Mouse (Mus musculus) neural tube, embryonic 14.5 days (tissue): ENCODE data around the gene Etfa. TPM values are rescaled to one million over a fixed set of nuclear protein-coding genes. Genes with fewer than 3 reads are reported as not detected.
A peak's percentile ranks its signal among the peaks of the same experiment; 100 is the strongest.

ENCODE experiments used
- ATAC-seq: fragments of 200-750 bp; cut with Nextera tagmentation; 2 replicates; pipeline ENCODE4 v1.8.0; 2017; ENCODE audit warnings: low read depth, mild to moderate bottlenecking, moderate TSS enrichment, moderate library complexity
- H3K27ac ChIP-seq: fragments of 300-500 bp; sonication (generic); 2 replicates; pipeline ENCODE4 v1.5.1; 2014; ENCODE audit warnings: low read depth, mild to moderate bottlenecking, control low read depth, low read length, moderate library complexity, mixed read lengths
- H3K27me3 ChIP-seq: fragments of 300-500 bp; sonication (generic); 2 replicates; pipeline ENCODE4 v1.6.1; 2014; ENCODE audit warnings: low read length; ENCODE audit not compliant: control insufficient read depth, insufficient read depth
- H3K36me3 ChIP-seq: fragments of 300-500 bp; sonication (generic); 2 replicates; pipeline ENCODE4 v1.6.1; 2014; ENCODE audit warnings: low read length, mixed read lengths; ENCODE audit not compliant: control insufficient read depth, insufficient read depth
- H3K4me1 ChIP-seq: fragments of 300-500 bp; sonication (generic); 2 replicates; pipeline ENCODE4 v1.6.1; 2014; ENCODE audit warnings: low read length; ENCODE audit not compliant: control insufficient read depth, insufficient read depth
- H3K4me2 ChIP-seq: fragments of 300-500 bp; sonication (generic); 2 replicates; pipeline ENCODE4 v1.6.1; 2014; ENCODE audit warnings: mild to moderate bottlenecking, low read depth, low read length, control low read depth
- H3K4me3 ChIP-seq: fragments of 300-500 bp; sonication (generic); 2 replicates; pipeline ENCODE4 v1.5.1; 2014; ENCODE audit warnings: low read depth, low read length, control low read depth, mixed read lengths
- H3K9ac ChIP-seq: fragments of 300-500 bp; sonication (generic); replicated peaks from 2 replicates; pipeline ENCODE4 v1.6.1; 2014; ENCODE audit warnings: low read depth, mild to moderate bottlenecking, control low read depth, low read length, mixed read lengths
- H3K9me3 ChIP-seq: fragments of 300-500 bp; sonication (generic); 2 replicates; pipeline ENCODE4 v1.6.1; 2016; ENCODE audit warnings: low read length; ENCODE audit not compliant: control insufficient read depth
- WGBS: fragments of 180-500 bp; shearing (Covaris S2); extraction: QIAGEN DNeasy Blood & Tissue Kit; methylation state at CpG from one replicate; pipeline ENCODE4 v1.1.7; 2014; 5-methylcytosine and 5-hydroxymethylcytosine counted together
- polyA plus RNA-seq: library from polyadenylated mRNA; unstranded; fragments of >200 nt; fragmentation: Nextera tagmentation; extraction: Ambion mirVana; gene quantifications from 2 replicates; pipeline ENCODE4 v1.2.1, GENCODE M21; 2014

Etfa gene
- polyA plus RNA-seq, 1 experiment from 2014 or later, result 83.7 TPM

DNA sequence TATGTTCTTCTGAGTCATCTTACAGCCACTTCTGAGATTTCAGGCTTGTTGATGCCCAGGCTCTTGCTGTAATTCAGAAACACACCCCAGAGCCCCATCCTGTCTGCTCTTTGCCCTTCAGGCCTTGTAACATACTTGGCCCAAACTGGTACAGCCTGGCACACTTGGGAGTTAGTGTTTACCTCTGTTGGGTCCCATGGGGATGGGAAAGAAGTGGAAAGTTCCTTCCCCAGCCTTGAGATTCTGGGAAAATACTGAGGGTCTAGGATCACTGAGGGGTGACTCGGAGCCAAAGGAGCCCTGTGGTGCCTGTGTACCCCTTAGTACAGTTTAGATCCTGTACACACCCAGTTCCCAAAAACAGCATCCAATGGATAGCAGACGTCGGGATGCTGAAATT is 90.3 kb downstream of the Etfa start:
- H3K9me3 ChIP-seq, result no peaks in the 10 kb centered on the region
- no peak overlapping the region for H3K4me2 ChIP-seq
- WGBS, result 93% methylated on average over 3 of the region's 3 CpGs
- ATAC-seq, result no peak
- H3K36me3 ChIP-seq, result no peaks in the 10 kb centered on the region
- no peak overlapping the region for H3K4me3 ChIP-seq
- H3K27me3 ChIP-seq, result no peaks in the 10 kb centered on the region
- no peak overlapping the region for H3K9ac ChIP-seq
- no peaks in the 10 kb centered on the region for H3K4me1 ChIP-seq
- H3K27ac ChIP-seq, result no peak overlapping the region

DNA sequence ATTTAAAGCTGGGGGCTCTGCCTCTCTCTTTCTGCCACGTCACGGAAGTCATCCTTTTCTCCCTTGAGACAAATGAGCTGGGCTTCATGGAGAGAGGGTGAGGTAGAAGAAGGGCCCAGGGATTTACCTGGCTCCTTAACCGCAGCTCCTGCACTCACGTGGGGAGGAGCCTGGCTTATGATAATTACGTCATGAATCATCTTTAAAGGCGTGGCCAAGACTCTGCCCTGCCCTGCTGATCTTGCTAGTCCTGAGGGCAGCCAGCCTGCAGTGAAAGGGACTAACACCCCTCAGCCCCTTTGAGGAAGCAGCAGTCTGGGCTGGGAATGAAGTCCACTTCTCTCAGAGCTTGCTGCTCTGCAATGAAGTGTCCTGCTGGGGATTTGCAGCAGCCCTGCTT is 100.9 kb downstream of the Etfa start:
- Histone ChIP-seq H3K4me2 (no peak overlapping the region), H3K27ac (no peak overlapping the region), H3K9ac (no peak overlapping the region), H3K4me1 (no peaks in the 10 kb centered on the region), H3K4me3 (no peak overlapping the region), H3K36me3 (no peaks in the 10 kb centered on the region), H3K9me3 (no peaks in the 10 kb centered on the region), H3K27me3 (no peaks in the 10 kb centered on the region)
- 42% methylated on average over 6 of the region's 6 CpGs for WGBS
- ATAC-seq, result no peak

DNA sequence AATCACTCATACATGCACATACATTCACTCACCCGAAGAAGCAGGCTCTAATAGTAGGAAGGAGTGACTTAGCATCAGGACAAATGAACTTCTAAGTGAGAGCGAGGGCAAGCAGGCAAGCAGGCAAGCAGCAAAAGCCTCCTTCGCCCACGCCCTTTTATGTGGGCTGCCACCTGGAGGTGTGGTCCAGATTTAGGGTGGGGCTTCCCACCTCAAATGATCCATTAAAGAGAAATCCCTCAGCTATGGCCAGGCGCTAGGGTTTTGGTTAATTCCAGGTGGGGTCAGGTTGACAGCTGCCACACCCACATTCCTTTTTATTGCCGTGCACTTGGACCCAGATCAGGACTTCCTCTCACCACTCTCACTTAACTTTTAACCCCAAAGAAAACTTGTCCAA is 101.6 kb downstream of the Etfa start:
- Histone ChIP-seq H3K36me3 (no peaks in the 10 kb centered on the region), H3K9me3 (no peaks in the 10 kb centered on the region), H3K4me3 (no peak overlapping the region), H3K27ac (no peak overlapping the region), H3K4me1 (no peaks in the 10 kb centered on the region), H3K9ac (no peak overlapping the region), H3K4me2 (no peak overlapping the region), H3K27me3 (no peaks in the 10 kb centered on the region)
- WGBS, result 72% methylated on average over 6 of the region's 6 CpGs
- ATAC-seq, result no peak

DNA sequence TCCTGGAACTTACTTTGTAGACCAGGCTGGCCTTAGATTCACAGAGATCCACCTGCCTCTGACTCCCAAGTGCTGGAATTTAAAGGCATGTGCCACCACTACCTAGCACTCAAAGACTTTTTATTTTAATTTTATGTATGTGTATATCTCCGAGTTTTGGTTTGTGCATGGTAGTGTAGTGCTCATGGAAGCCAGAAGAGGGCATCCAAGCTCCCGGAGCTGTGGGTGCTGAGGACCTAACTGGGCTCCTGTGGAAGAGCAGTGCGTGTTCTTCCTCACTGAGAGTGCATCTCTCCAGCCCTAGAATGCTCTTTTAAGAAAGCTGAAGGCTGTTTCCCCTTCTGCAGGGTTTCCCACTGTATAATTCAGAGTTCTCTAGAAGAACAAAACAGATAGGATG is 102.2 kb downstream of the Etfa start:
- Histone ChIP-seq H3K9ac (no peak overlapping the region), H3K4me2 (no peak overlapping the region), H3K4me1 (no peaks in the 10 kb centered on the region), H3K4me3 (no peak overlapping the region), H3K27me3 (no peaks in the 10 kb centered on the region), H3K9me3 (no peaks in the 10 kb centered on the region), H3K36me3 (no peaks in the 10 kb centered on the region), H3K27ac (no peak overlapping the region)
- no peak for ATAC-seq
- 50% methylated on average over 3 of the region's 3 CpGs for WGBS

DNA sequence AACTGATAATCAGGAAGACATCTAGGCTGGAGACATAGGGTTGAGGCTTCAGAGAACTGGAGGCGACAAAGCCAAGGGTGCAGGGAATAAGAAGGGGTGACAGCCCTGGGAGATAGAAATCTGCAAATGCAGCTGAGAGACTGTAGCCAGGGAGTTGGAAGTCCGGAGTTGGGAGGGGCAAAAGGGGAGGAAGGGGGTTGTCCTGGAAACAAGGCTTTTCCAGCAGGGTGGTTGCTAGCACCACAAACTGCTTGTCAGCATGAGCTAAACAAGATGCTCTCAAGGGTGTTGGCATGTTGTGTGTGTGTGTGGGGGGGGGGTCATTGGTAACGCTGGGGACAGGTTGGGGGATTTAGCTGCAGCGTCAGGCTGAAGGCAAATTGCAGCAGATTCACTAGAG is 103.2 kb downstream of the Etfa start:
- H3K4me2 ChIP-seq, result no peak overlapping the region
- H3K9ac ChIP-seq, result no peak overlapping the region
- no peaks in the 10 kb centered on the region for H3K4me1 ChIP-seq
- no peak for ATAC-seq
- H3K36me3 ChIP-seq, result no peaks in the 10 kb centered on the region
- WGBS, result 40% methylated on average over 4 of the region's 4 CpGs
- no peaks in the 10 kb centered on the region for H3K27me3 ChIP-seq
- H3K9me3 ChIP-seq, result no peaks in the 10 kb centered on the region
- H3K27ac ChIP-seq, result no peak overlapping the region
- H3K4me3 ChIP-seq, result no peak overlapping the region

DNA sequence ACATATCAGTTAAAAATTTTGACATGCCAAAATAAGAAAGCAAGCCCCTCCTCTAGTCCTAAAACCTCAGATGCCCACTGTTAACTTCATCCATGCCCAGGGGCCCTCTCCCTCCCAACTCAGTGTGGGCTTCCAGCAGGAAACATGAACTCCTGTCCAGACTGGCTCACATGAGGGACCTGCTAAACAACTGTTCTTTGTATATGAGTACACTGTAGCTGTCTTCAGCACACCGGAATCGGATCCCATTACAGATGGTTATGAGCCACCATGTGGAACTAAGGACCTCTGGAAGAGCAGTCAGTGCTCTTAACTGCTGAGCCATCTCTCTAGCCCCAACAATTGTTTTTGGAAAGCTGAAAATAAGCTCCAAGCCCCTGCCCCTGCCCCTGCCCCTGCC is 105.3 kb downstream of the Etfa start:
- Histone ChIP-seq H3K36me3 (no peaks in the 10 kb centered on the region), H3K9ac (no peak overlapping the region), H3K4me3 (no peak overlapping the region), H3K9me3 (no peaks in the 10 kb centered on the region), H3K27me3 (no peaks in the 10 kb centered on the region), H3K4me1 (no peaks in the 10 kb centered on the region), H3K27ac (no peak overlapping the region), H3K4me2 (no peak overlapping the region)
- peak; percentile 49; the same call in 1 of the 2 replicates for ATAC-seq
- 54% methylated on average over 2 of the region's 2 CpGs for WGBS

DNA sequence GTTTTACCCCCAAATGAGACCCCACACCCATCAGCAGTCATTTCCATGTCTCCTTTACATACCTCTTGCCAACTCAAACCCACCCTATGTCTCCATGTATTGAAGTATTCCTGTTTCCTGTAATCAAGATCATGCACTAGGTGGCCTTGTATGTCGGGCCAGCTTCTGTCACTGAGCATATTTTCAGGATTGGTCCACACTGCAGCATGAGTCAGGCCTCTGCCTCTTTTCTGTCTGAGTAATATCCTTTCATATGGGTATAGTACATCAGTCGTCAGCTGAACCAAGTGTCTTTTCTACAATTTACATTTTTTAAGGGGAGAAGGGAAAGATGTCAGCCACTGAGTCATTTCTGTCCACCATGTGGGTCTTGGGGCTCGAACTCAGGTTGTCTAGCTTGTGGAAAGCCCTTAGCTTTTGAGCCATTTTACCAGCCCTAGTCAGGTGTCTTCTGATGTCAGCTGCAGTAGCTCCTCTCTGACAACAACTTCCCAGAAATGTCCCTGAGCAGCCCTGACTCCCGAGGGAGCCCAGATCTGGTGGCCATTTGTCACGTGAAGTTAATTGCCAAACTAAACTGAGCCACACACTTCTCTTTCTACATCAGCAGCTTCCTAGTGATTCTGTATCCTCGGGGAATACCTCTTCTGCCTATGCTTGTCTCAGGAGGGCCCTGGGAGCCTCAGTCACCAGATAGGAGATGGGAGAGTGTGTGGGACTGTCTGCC is 106.9 kb downstream of the Etfa start:
- H3K9me3 ChIP-seq, result no peaks in the 10 kb centered on the region
- no peaks in the 10 kb centered on the region for H3K4me1 ChIP-seq
- H3K4me2 ChIP-seq, result no peak overlapping the region
- no peak overlapping the region for H3K9ac ChIP-seq
- no peak overlapping the region for H3K27ac ChIP-seq
- H3K36me3 ChIP-seq, result no peaks in the 10 kb centered on the region
- WGBS, result 72% methylated on average over 6 of the region's 6 CpGs
- H3K4me3 ChIP-seq, result no peak overlapping the region
- no peak for ATAC-seq
- no peaks in the 10 kb centered on the region for H3K27me3 ChIP-seq

Other genes starting within 250 kb of the Etfa start
- 1.5 and 2.8 TPM in 2 replicates for gene Nrg4, start 185.4 kb downstream of the Etfa start, polyA plus RNA-seq
- gene Tmem266, start 185.3 kb downstream of the Etfa start, polyA plus RNA-seq, result 1.9 and 2.2 TPM in 2 replicates
- 4.2 and 31.9 TPM in 2 replicates for gene Isl2, start 26.4 kb upstream of the Etfa start, polyA plus RNA-seq